Mouse (Mus musculus): Measurements from ENCODE around the gene Synj2bp.
"Not testable (repeated sequence)": the region's sequence is repeated elsewhere in the genome, so short reads cannot be mapped to it uniquely, and the experiment has no call there.

Synj2bp gene

GRCm38 (mm10) chr12:81532316-81533028 is at the start of gene Synj2bp, which contains the start of gene Gm20498:
Gene Synj2bp, minus strand, starts transcription at chr12:81532911.
Gene Gm20498, minus strand, starts transcription at chr12:81532905.
- DNase-seq: peak; percentile 92 to 93

- no peak for DNase-seq
These were observed 35.7 kb upstream of the Synj2bp start, which contains the start of gene Adam21 for GRCm38 (mm10) chr12:81568374-81568773. Gene Adam21, minus strand, starts transcription at chr12:81568474.

DNA sequence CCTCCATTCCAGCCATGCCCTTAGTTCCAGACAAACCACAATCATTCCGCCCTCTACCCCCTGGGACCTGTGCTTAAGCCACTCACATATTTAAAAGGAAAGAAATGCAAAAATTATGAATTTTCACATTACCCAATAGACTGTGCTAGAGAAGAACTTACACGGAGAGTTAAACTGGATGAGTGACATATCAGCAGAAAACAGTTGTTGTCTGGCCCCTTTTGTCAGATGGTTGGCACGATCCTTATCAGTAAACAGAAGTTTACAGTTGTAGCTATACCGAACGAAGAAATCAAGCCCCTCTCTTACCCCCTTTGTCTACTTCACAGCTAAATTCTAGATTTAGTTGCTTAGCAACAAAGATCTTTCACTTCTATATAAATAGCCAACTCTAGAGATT is 35.2 kb upstream of the Synj2bp start:
- DNase-seq: no peak

GRCm38 (mm10) chr12:81564173-81564572 is 31.5 kb upstream of the Synj2bp start:
- DNase-seq: no peak

DNA sequence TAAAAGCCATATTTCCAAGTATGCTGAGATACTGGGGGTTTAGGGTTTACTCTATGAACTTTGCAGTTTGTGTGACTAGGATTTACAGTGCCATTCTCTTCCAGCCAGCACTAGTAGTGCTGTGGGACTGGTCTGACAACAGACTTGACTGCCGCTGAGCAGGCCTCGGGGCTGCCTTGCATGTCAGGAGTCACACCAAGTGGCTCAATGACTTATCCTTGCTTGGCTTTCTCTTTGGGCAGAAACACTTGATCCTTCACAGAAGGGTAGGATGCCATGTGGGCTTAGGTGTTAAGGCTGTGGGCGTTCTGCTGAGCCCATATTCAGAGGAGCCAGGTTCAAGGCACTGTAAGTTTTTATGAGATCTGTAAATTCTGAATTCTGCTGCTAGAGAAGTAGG is 16.6 kb upstream of the Synj2bp start:
- DNase-seq: no peak

DNA sequence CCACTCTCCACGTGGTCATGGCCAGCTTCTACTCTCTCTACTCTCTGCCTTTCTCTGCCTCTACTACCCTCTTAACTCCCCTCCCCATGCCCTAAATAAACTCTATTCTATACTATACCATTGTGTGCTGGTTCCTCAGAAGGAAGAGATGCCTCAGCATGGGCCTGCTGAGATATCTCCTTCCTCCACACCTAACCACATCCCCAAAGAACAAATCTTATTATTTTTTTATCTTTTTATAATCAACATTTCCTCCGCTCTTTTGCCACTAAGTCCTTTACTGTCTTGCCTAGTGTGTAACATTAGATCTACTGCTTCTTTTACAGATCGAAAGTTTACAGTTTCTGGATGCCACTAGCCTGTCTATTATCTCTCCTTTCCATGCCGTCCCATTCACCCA is 14.5 kb upstream of the Synj2bp start:
- no peak for DNase-seq

DNA sequence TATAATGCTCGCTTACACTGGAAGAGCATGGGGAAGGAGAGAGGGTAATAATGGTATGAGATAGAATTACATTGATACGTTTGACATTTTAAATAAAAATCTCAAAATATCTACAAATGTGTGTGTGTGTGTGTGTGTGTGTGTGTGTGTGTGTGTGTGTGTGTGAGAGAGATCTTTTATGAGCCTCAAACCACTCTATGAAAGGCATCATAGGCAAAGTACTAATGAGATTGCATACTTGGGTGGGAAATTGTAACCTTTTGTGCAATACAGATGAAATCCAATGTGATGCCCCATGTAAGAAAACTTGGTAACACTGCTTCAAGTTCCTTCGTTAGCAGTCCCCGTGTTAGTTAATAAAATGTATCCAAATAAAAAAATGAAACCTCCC is 313 bp upstream of the Synj2bp start:
- DNase-seq: no peak

DNA sequence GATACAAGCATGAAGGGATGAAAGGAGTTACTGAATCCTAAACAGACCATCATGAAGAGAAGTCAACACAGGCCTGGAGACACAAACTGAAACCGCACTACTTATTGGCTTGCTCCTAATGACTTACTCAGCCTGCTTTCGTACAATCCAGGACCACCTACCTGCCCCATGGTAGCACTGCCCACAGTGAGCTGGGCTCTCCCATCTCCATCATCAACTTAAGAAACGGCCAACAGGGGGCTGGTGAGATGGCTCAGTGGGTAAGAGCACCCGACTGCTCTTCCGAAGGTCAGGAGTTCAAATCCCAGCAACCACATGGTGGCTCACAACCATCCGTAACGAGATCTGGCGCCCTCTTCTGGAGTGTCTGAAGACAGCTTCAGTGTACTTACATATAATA is 2.1 kb downstream of the Synj2bp start:
- DNase-seq: not testable (repeated sequence)

DNA sequence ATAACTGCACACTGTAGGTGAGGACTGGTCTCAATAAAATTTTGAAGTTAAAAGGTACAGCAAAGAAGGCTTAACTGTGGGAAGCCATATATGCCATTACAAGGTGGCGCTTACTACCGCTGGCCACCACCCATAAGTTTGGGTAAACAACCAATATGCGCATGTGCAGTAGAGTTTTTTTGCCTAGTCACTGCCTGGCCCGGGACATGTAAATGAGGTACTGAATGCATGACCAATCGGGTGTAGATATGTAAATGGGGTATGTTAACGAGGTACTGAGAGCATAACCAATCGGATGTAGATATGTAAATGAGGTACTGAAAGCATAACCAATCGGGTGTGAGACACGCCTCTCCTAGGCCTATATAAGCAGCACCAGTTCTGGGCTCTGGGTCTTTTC is 35.8 kb downstream of the Synj2bp start:
- DNase-seq: not testable (repeated sequence)

DNA sequence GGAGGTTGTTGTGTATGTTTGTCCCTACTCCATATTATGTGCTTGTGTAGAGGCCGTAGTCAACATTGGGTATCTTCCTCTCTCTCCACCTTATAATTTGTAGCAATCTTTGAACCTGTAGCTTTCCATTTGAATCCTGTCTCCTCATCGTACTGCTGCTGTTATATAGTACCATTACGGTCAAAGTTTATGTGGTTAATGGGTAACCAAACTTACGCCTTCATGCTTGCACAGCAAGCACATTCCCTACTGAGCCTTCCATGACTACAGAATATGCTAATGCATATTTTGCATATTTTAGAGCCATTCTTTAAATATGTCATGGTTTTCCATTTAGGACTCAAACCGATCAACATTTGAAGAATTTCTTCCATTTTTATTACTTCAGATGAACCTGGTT is 42.2 kb downstream of the Synj2bp start:
- DNase-seq: no peak

- DNase-seq: peak; percentile 18 to 28
These were observed 47.4 kb downstream of the Synj2bp start for GRCm38 (mm10) chr12:81485311-81485710.

DNA sequence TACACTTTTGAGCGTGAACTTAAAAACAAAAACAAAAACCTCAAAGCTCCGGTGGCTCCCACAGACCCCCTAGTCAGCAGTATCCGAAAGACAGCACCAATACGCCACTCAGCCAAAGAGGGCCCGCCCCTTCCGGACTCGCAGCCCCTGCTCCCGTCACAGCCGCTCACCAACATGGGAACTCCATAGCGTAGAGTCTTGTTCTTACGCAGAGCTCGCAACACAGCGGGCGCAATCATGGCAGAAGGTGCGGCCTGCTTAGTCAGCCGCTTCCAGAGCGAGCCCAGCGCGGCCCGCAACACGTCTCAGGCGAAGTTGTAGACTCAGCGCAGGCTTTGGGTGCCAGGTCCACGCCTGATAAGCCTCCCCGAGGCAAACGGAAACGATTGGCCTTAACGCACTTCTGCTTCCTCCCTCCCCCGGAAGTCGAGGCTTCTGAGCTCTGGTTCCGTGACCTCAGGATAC is 48.0 kb downstream of the Synj2bp start, which contains the start of gene Cox16:
Gene Cox16, minus strand, starts transcription at position 401 of the 465 bp plus-strand sequence.
- peak; percentile 89 to 92 for DNase-seq

DNA sequence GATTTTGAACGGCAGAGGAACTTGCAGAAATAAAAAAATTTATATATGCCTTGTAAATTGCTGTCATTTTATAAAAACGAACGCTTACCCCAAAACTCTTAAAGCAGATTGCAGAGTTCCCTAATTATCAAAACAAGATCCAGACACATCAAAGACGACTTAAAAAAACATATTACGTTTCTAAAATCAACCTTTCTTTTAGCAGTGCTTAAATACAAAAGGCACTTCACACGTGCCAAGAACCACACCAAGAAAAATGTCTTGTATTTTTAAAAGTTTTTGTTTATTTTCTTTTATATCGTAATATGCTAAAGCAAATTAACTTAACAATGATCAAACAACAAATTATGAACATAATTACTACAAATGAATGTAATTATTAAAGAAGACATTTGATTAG is 48.5 kb downstream of the Synj2bp start:
- DNase-seq: no peak

- DNase-seq: peak in 1 of 2 experiments; percentile 64
These were observed 49.1 kb downstream of the Synj2bp start for GRCm38 (mm10) chr12:81483656-81484055.

DNA sequence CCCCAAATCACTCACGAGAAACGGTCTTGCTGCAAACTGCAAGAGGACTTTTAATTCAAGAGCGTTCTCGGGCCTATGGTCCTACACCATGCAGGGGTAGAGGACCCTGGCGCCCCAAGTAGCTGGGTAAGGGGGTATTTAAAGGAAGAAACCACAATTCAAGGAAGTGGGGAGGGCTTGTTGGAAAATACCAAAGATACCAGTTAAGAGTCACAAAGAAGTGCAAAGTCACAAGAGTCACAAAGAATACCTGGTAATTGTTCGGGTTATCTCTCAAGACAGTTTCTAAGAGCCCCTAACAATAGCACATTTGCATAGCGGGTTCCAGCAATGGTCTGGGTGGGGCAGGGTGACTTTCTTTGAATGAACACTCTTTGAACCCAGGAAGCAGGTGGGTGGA is 73.7 kb downstream of the Synj2bp start:
- not testable (repeated sequence) for DNase-seq
